Mouse (Mus musculus): ENCODE measurements around the gene Galntl6.
A peak's percentile ranks its signal among the peaks of the same experiment; 100 is the strongest.

Gene Galntl6

DNA sequence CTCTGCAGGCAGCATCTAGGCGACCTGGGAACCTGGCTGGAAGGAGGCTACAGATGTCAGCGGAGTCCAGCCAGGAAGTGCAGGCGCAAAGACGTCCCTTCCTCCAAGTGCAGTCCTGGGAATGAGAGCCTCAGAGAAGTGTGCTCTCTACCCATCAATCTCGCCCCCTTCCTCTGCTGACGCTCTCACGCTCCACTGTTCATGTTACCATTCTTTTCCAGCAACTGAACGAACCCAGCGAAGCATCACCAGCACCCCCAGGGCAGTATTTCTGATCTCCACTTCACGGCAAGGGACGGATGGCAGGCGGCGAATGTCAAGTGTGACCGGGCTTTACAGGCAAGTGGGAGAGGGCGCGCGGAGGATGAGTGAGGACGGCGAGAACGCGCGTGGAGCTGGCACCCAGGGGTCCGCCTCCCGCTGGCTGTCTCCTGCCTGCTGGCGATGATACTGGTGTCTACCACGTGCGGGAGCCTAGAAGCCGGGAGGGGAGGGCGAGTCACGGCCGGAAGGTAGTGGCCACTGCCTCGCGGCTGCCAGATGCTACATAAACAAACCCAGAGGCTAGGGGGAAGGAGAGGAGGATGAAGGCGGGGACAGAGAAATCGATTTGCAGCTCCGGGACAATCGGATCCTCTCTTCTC lies at the start of gene Galntl6:
Gene Galntl6, minus strand, starts transcription at position 445 of the 644 bp plus-strand sequence.
- DNase-seq = peak; percentile 16

DNA sequence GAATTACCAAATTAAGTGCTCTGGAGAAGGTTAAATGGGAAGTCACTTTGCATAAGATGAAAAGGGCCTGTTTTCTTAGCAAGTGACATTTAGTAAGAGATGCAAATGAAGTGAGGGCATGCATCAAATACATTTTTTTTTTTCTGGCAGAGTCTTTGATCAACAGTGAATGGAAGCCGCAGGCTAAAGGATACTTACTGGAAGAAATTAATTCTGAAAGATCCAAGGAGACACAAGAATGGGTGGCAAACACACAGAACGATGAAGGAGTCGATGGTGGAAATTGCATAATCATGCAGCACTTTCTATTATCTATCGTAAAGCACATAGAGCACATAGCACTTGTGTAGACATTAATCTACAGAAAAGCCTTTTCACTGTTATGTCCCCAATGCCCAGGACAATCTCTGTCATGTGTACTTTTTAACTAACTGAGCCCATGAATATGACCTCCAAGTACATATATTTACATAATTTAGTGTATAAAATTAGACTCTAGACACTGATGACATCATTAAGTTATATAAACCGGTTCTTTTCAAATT lies 44.8 kb upstream of the Galntl6 start:
- DNase-seq = no peak

DNA sequence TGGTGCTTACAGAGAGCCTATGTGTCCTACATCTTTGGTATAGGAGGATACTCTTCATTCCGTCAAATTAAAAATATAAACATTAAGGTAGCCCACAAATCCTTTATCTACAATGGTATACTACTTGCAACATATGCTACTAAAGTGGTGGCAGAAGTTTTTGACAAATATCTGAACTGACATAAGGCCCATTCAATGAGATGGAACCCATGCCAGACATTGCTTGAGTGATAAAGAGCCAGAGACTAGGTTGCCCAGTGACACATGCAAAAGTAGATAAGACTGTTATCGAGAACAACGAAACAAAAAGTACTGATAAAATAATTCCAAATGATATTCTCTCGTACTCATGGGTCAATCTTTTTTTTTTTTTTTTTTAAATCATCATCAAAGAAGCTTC lies 31.3 kb upstream of the Galntl6 start:
- DNase-seq = no peak

DNA sequence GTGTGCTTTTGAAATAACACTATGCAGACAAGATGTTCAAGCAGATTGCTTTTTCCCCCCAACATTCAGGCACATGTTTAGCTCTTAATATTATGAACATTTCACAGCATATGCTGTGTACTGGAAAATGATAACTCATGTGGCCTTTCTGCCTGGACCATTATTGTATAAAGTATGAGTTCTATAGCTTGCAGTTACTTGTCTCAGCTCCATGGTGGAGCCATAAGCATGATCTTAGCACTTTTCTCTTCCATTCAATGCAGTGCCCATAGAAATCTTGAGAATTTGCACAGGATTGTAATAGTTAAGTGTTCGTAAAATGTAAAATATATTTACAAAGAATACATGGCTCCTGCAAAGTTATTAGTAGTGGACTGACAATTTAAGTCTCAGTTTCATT lies 18.6 kb upstream of the Galntl6 start:
- no peak for DNase-seq

DNA sequence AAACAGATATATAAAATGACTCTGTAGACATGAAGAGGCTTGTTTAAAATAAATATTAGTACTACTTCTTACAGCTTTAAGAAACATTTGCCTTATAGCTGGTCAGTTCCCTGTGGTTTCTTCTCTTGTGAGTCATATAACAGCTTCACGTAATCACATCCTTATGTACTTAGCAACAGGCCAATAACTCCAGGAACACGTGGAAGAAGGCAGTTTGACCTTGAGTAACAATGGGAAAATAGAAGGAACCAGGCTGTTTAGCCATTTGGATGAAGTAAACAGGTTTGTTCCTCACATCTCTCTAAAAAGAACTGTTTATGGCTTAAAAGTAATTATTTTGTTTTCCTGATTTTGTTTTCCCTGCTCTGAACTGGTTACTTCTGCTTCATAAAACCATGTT lies 2.7 kb upstream of the Galntl6 start:
- no peak for DNase-seq

DNA sequence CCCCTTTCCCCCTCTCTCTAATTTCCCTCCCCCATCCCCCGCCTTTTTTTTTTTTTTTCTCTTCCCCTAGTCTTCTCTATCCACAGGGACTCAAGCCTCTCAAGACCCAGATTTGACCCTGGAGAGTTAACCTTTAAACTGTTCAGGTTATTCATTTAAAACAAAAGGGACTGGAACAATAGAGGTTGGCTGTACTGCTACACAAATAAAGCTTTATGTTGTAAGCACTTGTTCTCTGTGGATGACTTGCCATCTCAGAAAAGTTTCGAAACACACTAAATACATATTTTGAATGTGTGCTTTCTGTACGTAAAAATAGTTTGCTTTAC lies 1.2 kb upstream of the Galntl6 start:
- no peak for DNase-seq

DNA sequence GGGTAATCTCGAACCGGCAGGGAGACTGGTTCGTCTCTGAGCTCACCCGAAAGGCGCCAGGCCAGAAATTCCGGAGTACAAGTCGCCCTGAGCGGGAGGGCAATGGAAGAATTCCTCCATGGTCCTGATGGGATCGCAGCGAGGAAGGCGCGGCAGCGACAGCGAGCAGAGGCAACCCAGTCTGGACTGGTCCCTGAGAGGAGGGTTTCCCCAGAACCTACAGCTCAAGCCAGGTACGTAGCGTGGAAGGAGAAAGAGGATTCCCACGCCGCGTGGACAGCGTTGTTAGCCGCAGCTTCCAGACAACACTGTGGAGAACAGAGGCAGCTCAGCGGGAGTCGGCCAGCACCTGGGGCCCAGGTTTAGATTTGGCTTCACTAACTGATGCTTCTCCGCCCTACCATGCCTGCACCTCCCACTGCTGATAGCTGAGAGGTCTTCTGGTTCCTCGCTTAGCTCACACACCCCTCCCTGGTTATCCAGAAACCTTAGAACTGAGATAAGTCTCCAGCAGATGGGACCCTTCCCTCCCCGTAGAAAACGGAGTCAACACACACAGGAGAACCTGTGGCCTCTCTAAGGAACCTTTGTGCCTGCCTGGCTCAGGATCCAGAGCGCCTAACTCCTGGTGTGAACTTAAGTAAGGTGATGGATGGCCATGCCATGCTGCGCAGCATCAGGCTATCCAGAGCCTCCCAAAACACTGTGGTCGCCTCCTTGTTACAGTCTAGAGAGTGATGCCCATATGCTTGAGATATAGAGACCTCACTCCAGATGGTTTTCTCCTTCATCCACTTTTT lies 600 bp upstream of the Galntl6 start:
- peak; percentile 26 for DNase-seq

DNA sequence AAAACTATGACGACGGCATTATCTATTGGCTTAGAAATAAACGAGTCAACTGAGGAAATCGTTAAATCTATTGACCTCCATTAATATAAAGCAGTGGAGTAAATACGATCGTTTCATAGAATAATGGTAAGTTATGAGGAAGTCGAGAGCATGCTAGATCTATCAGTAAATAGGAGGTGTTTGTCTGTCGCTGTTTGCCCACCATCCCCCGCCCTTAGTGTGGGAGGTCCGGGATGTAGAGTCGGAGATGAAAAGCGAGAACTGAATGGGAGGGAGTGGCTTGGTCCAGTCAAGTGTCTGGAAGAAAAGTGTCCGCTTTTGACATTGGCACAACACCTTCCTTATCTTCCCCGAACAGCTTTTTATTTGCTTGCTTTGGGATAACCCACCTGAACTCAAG lies 763 bp downstream of the Galntl6 start, which contains the start of gene BC030500:
Gene BC030500, plus strand, starts transcription at position 79 of the 400 bp plus-strand sequence.
- peak; percentile 4 for DNase-seq

DNA sequence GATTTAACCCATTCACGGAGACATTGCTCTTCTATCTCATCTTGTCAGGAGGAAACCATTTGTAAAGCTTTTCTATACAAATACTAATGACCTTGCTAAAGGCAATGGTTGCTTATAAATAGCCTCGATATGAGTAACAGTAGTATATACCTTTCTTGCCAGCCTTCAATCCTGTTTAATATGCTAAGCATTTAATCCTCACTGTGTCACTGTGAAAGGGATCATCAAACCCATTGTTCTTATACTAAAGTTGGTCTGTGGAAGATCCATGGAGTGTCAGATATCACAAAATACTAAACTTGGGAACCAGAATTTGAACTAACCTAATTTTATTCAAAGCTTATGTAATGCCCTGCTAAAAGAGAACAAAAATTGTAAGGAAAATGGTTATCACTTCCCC lies 8.0 kb downstream of the Galntl6 start:
- DNase-seq = no peak

DNA sequence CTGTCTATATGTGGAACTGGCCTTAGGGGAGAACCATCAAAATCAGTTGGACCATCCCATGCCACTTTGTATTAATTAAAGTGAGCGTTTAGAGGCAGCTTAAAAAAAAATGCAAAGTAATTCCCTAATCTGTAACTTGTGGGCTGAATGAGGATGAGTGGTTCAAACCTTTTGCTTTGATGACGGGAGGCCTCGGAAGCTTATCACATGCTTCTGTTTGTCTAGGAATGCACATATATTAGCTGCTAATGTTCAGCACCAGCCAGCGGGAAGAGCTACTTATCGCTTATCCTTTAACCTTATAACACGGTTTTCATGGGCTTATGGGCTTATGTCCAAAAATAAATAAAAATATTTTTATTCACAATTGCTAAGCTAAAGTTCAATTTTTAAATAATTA lies 16.5 kb downstream of the Galntl6 start:
- DNase-seq = no peak

DNA sequence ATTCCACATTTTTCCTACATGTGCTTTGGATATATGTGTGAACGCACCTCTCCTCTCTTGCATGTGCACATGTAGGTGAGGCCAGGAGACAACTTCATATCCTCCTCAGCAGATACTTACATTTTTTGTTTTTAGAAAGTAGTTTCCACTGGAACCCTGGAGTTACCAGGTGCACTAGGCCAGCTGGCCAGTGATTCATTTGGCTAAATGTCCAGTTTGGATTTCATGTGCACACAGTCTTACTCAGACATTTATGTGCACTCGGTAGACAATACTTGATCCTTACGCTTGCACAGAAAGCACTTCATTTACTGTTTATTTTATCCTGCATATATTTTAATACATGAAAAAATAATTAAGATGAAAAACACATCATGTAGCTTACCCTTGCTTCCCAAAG lies 21.8 kb downstream of the Galntl6 start:
- no peak for DNase-seq

DNA sequence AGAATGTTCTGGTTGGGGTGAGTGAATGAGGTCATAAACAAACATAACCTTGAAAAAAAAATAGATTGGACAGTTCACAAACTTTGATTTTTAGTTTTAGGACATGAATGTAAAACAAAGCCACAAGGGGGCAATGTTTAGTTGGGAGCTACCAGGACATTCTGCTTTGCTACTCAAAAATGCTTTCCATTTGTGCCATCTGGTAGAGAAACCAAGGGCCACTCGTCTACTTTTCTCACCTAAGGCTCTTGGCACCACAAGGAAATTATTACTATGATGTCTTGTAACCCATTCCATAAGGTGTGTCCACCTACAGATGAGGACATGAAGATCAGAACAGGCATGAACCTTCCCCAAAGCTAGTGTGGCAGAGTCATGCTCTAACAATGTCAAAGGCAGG lies 26.0 kb downstream of the Galntl6 start:
- DNase-seq = no peak

DNA sequence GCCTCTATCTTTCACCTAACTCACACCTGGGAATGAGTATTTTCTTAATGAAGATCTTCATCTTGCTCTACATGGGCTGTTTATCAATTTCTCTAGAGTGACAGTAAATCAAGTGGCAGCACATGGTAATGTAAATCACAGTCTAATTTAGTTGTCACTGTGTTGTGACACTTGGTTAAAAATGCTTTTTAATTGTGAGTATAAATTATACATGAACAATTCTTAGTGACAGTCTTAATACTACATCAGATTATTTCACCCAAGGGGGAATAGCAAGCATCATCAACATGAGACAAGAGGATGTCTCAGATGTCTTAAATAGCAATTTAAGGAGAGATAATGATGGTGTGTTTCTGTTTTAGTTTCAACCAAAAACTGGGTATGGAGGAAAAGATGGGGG lies 88.1 kb downstream of the Galntl6 start:
- no peak for DNase-seq

DNA sequence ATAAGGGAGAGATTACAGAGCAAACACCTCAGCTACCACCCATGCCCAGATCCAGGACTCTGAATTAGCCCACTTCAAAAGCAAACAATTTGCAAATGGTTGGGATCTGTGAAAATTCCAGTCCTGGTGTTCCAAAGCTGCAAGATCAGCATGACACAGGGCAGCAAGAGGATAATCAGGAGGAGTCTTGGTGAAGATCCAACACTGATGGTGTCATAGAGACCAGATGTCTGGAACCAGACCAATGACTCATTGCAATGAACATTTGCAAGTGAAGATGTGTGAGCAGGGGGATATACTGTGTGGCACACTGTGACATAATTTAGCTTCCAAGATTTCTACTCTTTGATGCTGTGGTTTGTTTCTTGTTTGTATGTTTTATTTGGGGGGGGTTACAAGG lies 107.2 kb downstream of the Galntl6 start:
- no peak for DNase-seq

DNA sequence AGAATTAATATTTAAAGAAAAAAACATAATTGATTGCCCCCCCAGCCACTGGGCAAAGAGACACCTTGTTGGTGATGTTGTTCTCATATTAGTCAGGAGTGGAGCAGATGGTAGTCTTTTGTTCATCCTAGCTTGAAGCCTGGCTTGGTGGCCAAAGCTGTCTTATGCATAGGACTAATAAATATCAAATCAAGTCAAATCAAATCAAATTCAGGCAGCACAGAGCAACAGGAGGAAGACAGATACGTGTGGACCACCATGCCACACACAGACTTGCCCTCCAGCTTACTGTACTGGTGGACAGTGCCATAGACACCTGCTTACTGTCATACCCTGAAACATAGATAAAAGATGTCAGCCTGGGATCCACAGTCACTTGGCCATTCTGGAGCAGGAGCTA lies 110.6 kb downstream of the Galntl6 start:
- no peak for DNase-seq

DNA sequence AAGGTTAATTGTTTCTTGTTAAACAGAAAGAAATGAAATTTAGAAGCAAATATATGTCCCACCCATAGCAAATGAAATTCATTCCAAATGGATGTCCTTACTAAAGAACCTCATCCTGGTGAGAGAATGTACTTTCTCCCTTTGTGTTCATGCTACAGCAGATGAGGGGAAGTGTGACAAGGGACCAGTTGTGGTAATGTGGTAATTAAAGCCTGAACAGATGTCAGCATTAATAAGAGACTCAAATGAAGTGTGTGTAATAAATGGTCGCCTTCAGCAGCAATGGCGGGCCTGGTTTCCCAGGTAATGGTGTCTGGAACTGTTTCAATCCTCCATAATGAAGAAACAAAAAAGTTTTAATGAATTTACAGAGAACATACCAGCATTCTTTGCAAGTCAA lies 158.7 kb downstream of the Galntl6 start:
- DNase-seq = no peak

DNA sequence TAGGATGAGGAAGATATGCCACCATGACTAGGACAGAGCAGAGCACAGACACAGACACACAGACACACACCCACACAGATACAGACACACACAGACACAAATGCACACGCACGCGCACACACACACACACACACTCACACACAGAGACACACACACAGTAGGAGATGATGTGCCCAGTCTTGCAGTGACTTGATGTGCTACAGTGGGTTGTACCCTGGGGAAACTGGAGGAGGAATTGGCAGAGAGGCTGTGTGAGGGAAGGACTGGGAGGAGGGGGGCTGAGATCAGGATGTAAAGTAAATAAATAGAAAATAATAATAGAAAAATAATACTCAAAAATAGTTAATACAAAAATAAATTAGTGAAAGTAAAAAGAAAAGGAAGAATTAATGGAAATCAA lies 174.5 kb downstream of the Galntl6 start:
- no peak for DNase-seq

DNA sequence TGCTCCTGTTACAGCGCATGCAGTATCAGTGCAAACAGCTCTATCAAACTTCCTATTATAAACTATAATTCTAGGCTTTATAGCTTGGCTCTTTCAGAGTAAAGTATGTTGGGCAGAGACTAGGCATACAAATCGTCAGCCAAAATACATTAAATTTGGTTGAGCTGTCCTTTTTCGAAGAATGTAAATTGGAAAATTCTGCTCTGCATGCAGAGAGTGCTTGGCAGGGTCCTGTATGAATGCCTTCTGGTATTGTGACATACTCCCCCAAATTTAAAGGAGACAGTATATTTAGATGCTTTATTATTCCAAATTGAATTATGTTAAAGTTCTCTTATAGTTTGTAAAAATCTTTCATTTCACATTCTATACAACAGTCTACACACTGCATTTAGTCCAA lies 220.7 kb downstream of the Galntl6 start:
- DNase-seq = no peak

DNA sequence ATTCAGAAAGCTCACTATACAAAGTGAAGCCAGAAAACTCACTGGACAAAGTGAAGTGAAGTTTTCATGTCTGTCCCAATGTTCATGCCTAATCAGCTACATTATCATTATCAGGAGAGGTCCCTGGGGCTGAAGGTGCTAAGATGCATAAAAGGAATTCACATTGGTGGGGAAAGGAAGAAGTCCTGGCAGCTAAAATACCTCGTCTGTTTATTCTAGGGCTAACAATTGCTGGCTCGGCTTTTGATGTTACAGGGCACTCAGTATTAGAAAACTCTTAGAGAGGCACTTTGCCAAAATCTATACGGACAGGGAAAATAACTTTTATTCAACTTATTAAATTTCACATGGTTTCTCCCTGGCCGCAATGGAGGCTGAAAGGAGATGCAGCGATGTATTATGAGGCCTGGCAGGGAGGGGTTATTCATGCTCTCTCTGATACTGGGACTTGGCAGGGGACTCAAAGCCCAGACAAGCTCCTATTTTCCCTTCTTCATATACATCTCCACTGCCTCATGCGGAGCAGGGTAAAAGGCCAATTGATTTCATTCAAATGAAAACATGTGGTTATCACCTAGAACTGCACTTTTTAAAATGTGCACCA lies 234.5 kb downstream of the Galntl6 start:
- DNase-seq = no peak

DNA sequence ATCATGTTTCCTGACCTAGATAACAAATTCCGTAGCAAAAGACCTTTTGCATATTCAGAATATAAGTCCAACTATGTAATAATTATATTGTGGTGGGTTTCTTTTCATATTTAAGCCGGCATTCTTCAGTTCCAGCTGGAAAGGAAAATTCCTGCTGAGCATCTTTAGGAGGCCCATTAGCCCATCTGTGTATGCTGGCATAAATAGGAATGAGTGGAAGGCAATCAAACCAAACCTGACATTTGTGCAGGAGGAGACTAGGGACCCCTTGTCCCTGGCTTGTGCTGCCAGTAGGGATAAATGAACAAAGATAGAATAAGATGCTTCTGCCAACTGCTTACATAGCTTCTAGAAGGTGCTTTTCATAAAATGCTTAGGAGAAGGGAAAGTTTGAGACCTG lies 243.4 kb downstream of the Galntl6 start:
- DNase-seq = peak; percentile 12

DNA sequence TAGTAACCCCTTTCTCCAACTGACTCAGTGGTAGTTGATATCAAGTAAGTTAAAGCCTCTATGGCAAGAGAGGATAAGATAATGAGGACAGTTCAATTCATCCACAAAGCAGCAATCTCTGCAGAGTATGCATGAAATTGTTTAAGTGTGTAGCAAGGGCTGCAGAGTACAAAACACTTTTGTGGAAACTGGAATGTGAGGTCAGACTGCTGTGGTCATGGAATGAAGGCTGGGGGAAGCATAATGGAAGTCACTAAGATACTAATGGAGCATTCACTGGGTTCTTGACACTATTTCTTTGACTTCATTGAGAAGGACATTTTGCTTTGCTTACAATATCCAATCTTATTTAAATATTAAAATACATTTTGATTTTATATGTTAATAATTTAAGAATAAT lies 252.4 kb downstream of the Galntl6 start:
- no peak for DNase-seq

DNA sequence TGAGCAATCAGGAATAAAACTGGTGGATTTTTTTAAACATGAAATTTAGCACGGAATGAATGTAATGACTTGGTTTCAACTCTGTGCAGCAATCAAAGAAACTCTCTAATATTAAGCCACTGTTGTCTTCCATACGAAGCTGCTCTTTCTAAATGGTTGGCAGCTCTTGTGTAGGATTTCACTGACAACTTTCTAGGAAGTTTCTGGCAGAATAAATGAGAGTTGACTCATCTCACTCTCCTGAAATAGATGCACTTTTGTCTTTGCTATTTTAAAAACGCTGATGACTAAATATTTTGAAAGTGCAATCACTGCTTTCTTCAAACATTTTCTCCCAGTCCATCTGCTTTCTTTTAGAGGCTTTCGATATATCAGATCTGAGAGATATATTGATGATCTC lies 256.8 kb downstream of the Galntl6 start:
- DNase-seq = no peak

DNA sequence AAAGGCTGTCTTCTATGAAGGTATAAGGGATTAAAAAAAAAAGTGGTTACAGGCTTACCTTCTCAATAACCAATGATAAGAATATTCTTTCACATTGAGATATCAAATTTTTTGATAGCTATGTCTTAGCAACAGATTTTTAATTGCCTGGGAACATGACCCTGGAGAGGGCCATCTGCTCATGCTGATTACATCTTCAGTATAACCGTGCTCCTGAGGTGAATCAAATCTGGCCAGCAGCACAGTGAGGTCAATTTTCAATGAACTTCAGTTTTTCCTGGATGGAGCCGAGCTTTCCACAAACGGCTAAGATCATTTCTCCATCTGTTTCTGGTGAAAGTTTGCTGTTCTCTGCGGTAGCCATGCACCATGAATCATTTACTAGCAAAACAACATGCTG lies 306.0 kb downstream of the Galntl6 start:
- peak; percentile 7 for DNase-seq

DNA sequence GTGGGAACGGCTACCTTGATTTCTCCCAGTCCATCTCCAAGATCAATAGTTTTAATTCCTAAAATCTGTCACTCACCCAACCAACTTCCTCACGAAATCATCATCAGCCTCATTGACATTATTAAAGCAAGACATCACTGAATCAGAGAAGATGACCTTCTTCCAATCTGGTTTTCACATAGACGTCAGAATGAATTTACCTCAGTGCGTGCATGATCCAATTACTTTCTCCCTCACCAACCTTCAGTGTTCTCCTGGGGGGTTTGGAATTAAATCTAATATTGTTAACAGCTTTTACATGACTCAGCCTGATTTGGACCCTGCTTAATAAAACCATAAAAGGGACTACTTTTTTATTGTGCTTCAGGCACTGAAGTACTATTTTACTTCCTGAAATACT lies 307.7 kb downstream of the Galntl6 start:
- DNase-seq = no peak

Measured in cerebellum, adult 8-10 months (tissue).